Comparison of ENCODE assay signal across 8 mouse cellular contexts in the genomic region with DNA sequence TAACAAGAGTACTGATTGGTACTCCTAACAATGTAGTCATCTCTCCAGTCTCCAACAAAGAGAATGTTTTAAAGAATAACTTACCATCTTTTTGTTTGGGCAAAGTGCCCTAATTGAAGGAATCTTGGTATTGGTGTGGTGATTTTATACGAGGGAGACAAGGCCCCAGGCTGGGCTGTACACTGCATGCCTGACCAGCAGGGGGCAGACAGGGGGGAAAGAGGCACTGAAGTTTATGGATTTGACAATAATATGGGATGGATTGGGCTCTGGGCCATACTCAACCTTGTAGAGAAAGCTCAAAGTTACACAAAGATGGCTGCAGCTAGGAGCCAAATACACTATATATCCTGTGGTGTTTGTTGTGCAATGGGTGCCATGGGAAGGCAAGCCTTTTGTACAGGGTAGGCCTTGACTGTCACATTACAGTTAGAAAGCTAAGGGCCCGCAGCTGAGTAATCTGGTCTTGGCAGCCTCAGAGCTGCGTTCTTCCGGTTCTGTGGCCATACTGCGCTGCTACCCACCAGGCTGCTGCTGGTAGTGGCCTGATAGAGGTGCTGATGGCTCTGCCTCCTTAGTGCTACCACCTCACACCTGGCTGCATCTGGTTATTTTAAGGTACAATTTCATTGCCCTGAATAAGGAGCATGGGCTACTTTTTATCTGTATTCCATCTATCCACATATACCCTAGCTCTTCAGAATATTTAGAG. TPM values are rescaled to one million over a fixed set of nuclear protein-coding genes. Genes with fewer than 3 reads are reported as not detected.
DNase-seq lines count a peak whose midpoint lies in the region; ATAC-seq and TF ChIP-seq lines count a peak whose summit lies in the region.

No protein-coding gene starts in this region.

- H3K9me3 ChIP-seq in heart, embryonic 10.5 days: no peaks in the 10 kb centered on the region
- no peaks in the 10 kb centered on the region for H3K9me3 ChIP-seq in ES-Bruce4 (replicated peaks; ENCODE audit: control insufficient read depth, insufficient read depth, low read length, poor library complexity, severe bottlenecking)
- H3K9me3 ChIP-seq in liver, embryonic 11.5 days (ENCODE audit: control insufficient read depth, low read length): no peaks in the 10 kb centered on the region

- intact Hi-C loops in heart, postnatal 36 days (cut with DNase I): loop anchor here (10.0 kb wide), 1 partner anchor 526 kb away; a partner anchor contains a TSS

- no peak overlapping the region for H3K27ac ChIP-seq in heart, embryonic 10.5 days
- H3K27ac ChIP-seq in ES-Bruce4 (ENCODE audit: insufficient read depth, low read length): no peak overlapping the region
- H3K27ac ChIP-seq in cortical plate, adult 2 months (ENCODE audit: insufficient read depth, low read length): no peak overlapping the region
- H3K27ac ChIP-seq in liver, embryonic 11.5 days (ENCODE audit: low read depth, low read length): no peak overlapping the region

- TF ChIP-seq EP300 in ES-Bruce4 (IDR thresholded peaks at IDR 0.05; ENCODE audit: insufficient read depth, low read depth, low read length): no peak

- H3K9ac ChIP-seq in ES-Bruce4 (ENCODE audit: low read depth, poor library complexity, severe bottlenecking): no peak overlapping the region
- H3K9ac ChIP-seq in liver, embryonic 11.5 days (ENCODE audit: low read depth, low read length): no peak overlapping the region

- no peak for TF ChIP-seq POLR2A in ES-Bruce4 (IDR thresholded peaks at IDR 0.05; ENCODE audit: insufficient read depth, low read length)
- TF ChIP-seq POLR2A in cortical plate, adult 2 months (IDR thresholded peaks at IDR 0.05; ENCODE audit: extremely low read depth, insufficient read depth, low read length): no peak

- H3K4me1 ChIP-seq in heart, embryonic 10.5 days: peaks cover 21% of the 10 kb centered on the region
- H3K4me1 ChIP-seq in ES-Bruce4 (ENCODE audit: control insufficient read depth, insufficient read depth, low read length): no peaks in the 10 kb centered on the region
- peaks cover 2% of the 10 kb centered on the region; the same call in 1 of the 2 replicates for H3K4me1 ChIP-seq in cortical plate, adult 2 months (ENCODE audit: control insufficient read depth, insufficient read depth, low read length)
- no peaks in the 10 kb centered on the region for H3K4me1 ChIP-seq in liver, embryonic 11.5 days (replicated peaks; ENCODE audit: control insufficient read depth, insufficient read depth, low read length)

- 0 out of 2 replicates have a peak, but pooled peaks have one; percentile 26 for ATAC-seq in liver, embryonic 11.5 days (replicated peaks; ENCODE audit: low FRiP score)

- WGBS in heart, embryonic 10.5 days: 79% methylated on average over 5 of the region's 5 CpGs
- WGBS in liver, embryonic 11.5 days: 80% methylated on average over 5 of the region's 5 CpGs

- no peak overlapping the region for H3K4me2 ChIP-seq in liver, embryonic 11.5 days

- no peak overlapping the region for H3K4me3 ChIP-seq in heart, embryonic 10.5 days
- H3K4me3 ChIP-seq in ES-Bruce4 (ENCODE audit: low read depth, low read length): no peak overlapping the region
- no peak overlapping the region for H3K4me3 ChIP-seq in cortical plate, adult 2 months (ENCODE audit: insufficient read depth, low read length)
- no peak overlapping the region for H3K4me3 ChIP-seq in liver, embryonic 11.5 days (ENCODE audit: low read depth, low read length)

- H3K36me3 ChIP-seq in heart, embryonic 10.5 days: peaks cover 35% of the 10 kb centered on the region
- H3K36me3 ChIP-seq in ES-Bruce4 (ENCODE audit: control insufficient read depth, insufficient read depth, low read length, poor library complexity, severe bottlenecking): no peaks in the 10 kb centered on the region
- peaks cover 8% of the 10 kb centered on the region; the same call in 1 of the 2 replicates for H3K36me3 ChIP-seq in liver, embryonic 11.5 days (ENCODE audit: control insufficient read depth, insufficient read depth, low read length)

- TF ChIP-seq CTCF in ES-Bruce4 (IDR thresholded peaks at IDR 0.05; ENCODE audit: low read depth, low read length): peak; percentile 70
- TF ChIP-seq CTCF in cortical plate, adult 2 months (IDR thresholded peaks at IDR 0.05; ENCODE audit: extremely low read depth, insufficient read depth, low read length): peak; percentile 58

- H3K27me3 ChIP-seq in heart, embryonic 10.5 days (ENCODE audit: insufficient read depth, poor library complexity, severe bottlenecking): no peaks in the 10 kb centered on the region
- no peaks in the 10 kb centered on the region for H3K27me3 ChIP-seq in ES-Bruce4 (ENCODE audit: control insufficient read depth, insufficient read depth, low read length, poor library complexity, severe bottlenecking)
- no peaks in the 10 kb centered on the region for H3K27me3 ChIP-seq in liver, embryonic 11.5 days (replicated peaks; ENCODE audit: control insufficient read depth, insufficient read depth, low read length)

- peak; percentile 71 for DNase-seq in heart, embryonic 10.5 days (ENCODE audit: low spot score)
- DNase-seq in heart, adult 9 months (ENCODE audit: low spot score in 2 of 2): no peak
- DNase-seq in heart, postnatal 36 days: peak; percentile 54 to 58
- DNase-seq in liver, embryonic 11.5 days (ENCODE audit: low spot score): no peak
- peak; percentile 48 for DNase-seq in neural tube, embryonic 10.5 days (ENCODE audit: extremely low spot score, low spot score)
- no peak for DNase-seq in layer of hippocampus, adult 9-11 months

RNA-seq across cellular contexts. Expression of a gene that starts 6.7 kb away (rescaled TPM):
- 8.5 and 12.4 TPM in 2 replicates for polyA plus RNA-seq in heart, embryonic 10.5 days (2016; fragmentation: Nextera tagmentation; extraction: Ambion mirVana)
- 6.8 and 8.0 TPM in 2 replicates for polyA plus RNA-seq in ES-Bruce4 (2011; ENCODE audit: insufficient read depth, insufficient read length, low read depth, missing spikeins)
- polyA plus RNA-seq in cortical plate, adult 2 months (2012; rRNA removed): 55.7 and 55.8 TPM in 2 replicates
- 10 to 100 TPM; 15.3 to 17.8 TPM for total RNA-seq in heart, postnatal 36 days (2021)
- 6.1 and 6.5 TPM in 2 replicates for polyA plus RNA-seq in liver, embryonic 11.5 days (2014; fragmentation: Nextera tagmentation; extraction: Ambion mirVana)

Comparison
In these comparisons a context has a peak if more than half of its experiments do, and no peak if none do; other contexts are left out.
1. DNase-seq: peak in heart, embryonic 10.5 days (single experiment), heart, postnatal 36 days (2 of 2) and neural tube, embryonic 10.5 days (single experiment); none in heart, adult 9 months (0 of 2), liver, embryonic 11.5 days (single experiment) and layer of hippocampus, adult 9-11 months (single experiment).